Mouse (Mus musculus) MN1 (cell line): ENCODE measurements at regions not wholly inside any gene's neighbourhood (a gene's known extent, or its start where the extent isn't known, plus 50 kb on each side); places are given as distances from the start of the nearest gene placed in this dataset.

Experiments used
- DNase-seq: peaks from one replicate; pipeline ENCODE4 v3.0.0-alpha.2; 2016; ENCODE audit warnings: low spot score

DNA sequence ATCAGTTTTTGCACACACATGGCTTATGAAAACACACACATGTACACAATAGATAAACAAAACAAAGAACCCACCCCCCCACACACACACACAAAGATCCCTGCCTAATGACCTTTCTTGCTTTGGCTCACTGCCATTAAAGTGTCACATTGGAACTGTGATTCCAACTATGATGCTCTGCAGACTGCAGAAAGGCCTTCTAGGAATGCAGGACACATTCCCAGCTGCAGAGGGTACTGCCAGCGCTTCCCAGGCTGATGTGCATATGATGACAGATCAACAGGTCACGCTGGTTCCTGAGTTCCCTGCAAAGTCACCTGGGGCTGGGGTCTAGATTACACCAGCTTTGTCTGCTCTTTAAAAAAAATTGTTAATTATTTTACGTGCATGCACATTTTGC lies 68.1 kb upstream of the Ppm1j start:
- DNase-seq: no peak

DNA sequence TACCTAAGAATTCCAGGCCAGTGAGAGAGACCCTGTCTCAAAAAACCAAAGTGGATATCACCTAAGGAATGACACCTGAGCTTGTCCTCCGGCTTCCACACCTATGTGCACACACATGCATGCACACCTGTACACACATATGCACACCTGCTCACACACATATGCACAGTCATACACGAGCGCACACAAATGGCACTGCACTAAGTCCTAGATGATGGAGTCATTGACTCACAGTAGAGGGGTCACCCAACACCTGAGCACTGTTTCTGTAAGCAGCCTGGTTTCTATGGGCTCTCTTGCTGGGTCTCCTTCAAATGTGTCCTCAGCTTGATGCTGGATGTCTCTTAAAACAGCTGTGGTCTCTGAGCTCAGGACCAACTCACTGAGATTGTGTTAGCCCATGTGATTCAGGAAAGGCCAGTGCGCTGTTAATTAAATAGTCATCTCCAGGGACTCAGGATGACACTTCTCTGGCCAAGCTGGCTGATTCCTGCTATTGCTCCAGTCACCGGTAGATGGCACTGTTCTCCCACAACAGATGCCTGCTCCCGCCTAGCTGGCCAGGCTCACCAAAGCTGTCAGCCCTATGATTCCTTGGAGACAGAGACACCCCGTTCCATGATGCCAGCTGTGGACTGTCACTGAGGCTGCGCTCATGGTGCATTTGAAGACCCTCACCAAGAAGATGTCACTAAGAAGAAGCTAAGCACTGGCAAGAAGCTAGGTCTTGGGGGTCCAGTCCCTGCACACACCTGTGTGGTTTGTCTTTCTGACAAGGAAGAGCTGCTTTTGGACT lies 66.8 kb upstream of the Ppm1j start:
- DNase-seq: peak; percentile 90

DNA sequence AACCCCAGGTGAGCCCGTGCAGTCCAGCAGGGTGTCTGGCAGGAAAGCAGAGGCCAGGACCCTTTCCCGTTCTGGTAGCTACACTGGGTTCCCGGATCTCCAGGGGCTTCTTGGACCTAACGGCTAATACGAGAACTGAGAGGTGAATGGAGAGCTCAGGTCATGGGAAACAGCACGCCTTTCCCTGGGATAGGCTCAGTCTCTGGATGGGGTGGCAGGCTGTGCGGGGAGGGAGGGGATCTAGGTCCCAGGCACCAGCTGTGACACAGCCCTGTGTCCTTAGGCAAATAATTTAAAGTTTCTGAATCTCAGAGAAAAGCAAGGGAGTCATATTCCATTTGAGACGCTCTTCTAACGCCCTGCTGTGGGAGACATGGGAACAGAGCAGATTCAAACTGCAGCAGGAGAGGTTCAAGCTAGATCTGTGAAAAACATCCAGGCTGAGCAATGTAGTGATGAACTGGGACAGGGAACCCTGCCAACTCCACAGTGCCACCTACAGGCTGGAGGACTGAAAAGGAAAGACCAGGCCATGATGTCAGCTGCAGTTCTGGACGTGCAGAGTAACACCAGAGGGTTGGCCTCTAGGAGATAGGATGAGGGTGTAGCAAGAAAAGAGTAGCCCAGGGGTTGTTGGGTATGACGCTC lies 66.1 kb upstream of the Ppm1j start:
- peak; percentile 93 for DNase-seq
